ENCODE assay signal across 21 mouse cellular contexts in genomic region chr19:47029796-47030195, GRCm38 (mm10). TPM values are rescaled to one million over a fixed set of nuclear protein-coding genes. Genes with fewer than 3 reads are reported as not detected.
DNase-seq lines count a peak whose midpoint lies in the region; ATAC-seq and TF ChIP-seq lines count a peak whose summit lies in the region.
"Had no signal": no experiment of that assay in that cellular context is flagged by ENCODE, and none has a peak within 500 bp of the region (broad histone marks: within the 10 kb centered on the region; RNA-seq: fewer than 3 reads in every experiment).

No protein-coding gene starts in this region.

- no peaks in the 10 kb centered on the region for H3K27me3 ChIP-seq in forebrain, embryonic 13.5 days
- no peaks in the 10 kb centered on the region for H3K27me3 ChIP-seq in forebrain, embryonic 14.5 days (replicated peaks; ENCODE audit: control insufficient read depth, insufficient read depth, low read length)
- H3K27me3 ChIP-seq in hindbrain, embryonic 16.5 days (replicated peaks; ENCODE audit: control insufficient read depth, insufficient read depth, low read length), result no peaks in the 10 kb centered on the region
- no peaks in the 10 kb centered on the region for H3K27me3 ChIP-seq in midbrain, embryonic 15.5 days (replicated peaks)
- H3K27me3 ChIP-seq: embryonic facial prominence, embryonic 15.5 days; limb, embryonic 15.5 days had no signal

- H3K4me1 ChIP-seq in forebrain, embryonic 13.5 days, result no peaks in the 10 kb centered on the region
- H3K4me1 ChIP-seq in forebrain, embryonic 14.5 days (ENCODE audit: control insufficient read depth, insufficient read depth, low read length), result no peaks in the 10 kb centered on the region
- no peaks in the 10 kb centered on the region for H3K4me1 ChIP-seq in hindbrain, embryonic 16.5 days (ENCODE audit: control insufficient read depth, insufficient read depth, low read depth, low read length)
- no peaks in the 10 kb centered on the region for H3K4me1 ChIP-seq in midbrain, embryonic 15.5 days
- H3K4me1 ChIP-seq: embryonic facial prominence, embryonic 15.5 days; limb, embryonic 15.5 days had no signal

- peak overlapping the region; percentile 25 for H3K27ac ChIP-seq in forebrain, embryonic 13.5 days
- H3K27ac ChIP-seq in forebrain, embryonic 14.5 days (ENCODE audit: low read depth, low read length), result no peak overlapping the region
- H3K27ac ChIP-seq in hindbrain, embryonic 16.5 days (ENCODE audit: low read depth, low read length), result peak overlapping the region; percentile 65
- H3K27ac ChIP-seq in midbrain, embryonic 15.5 days, result peak overlapping the region; percentile 60
- H3K27ac ChIP-seq in left cerebral cortex, adult 2 months, result no peak overlapping the region
- H3K27ac ChIP-seq: embryonic facial prominence, embryonic 15.5 days; kidney, postnatal 0 days; limb, embryonic 15.5 days; stomach, postnatal 0 days had no signal

- no peak for ATAC-seq in forebrain, embryonic 13.5 days
- ATAC-seq in forebrain, embryonic 14.5 days, result no peak
- no peak for ATAC-seq in hindbrain, embryonic 16.5 days
- ATAC-seq in midbrain, embryonic 15.5 days (replicated peaks), result no peak

- H3K36me3 ChIP-seq in forebrain, embryonic 13.5 days (ENCODE audit: poor library complexity, severe bottlenecking), result peaks cover 37% of the 10 kb centered on the region
- H3K36me3 ChIP-seq in forebrain, embryonic 14.5 days (ENCODE audit: control insufficient read depth, insufficient read depth, low read length), result peaks cover 23% of the 10 kb centered on the region
- H3K36me3 ChIP-seq in hindbrain, embryonic 16.5 days (ENCODE audit: control insufficient read depth, insufficient read depth, low read length), result peaks cover 22% of the 10 kb centered on the region
- peaks cover 26% of the 10 kb centered on the region for H3K36me3 ChIP-seq in midbrain, embryonic 15.5 days (replicated peaks)

- intact Hi-C loops in left cerebral cortex, adult 2 months (cut with DNase I), result no loop called here

- no peak overlapping the region for H3K9ac ChIP-seq in forebrain, embryonic 13.5 days
- H3K9ac ChIP-seq in forebrain, embryonic 14.5 days (ENCODE audit: low read length), result no peak overlapping the region
- H3K9ac ChIP-seq in hindbrain, embryonic 16.5 days (ENCODE audit: low read depth, low read length), result no peak overlapping the region
- H3K9ac ChIP-seq in midbrain, embryonic 15.5 days, result no peak overlapping the region
- H3K9ac ChIP-seq: embryonic facial prominence, embryonic 15.5 days; limb, embryonic 15.5 days had no signal

- 61% methylated on average over 9 of the region's 9 CpGs for WGBS in forebrain, embryonic 13.5 days
- WGBS in forebrain, embryonic 14.5 days, result 77% methylated on average over 9 of the region's 9 CpGs
- 44% methylated on average over 9 of the region's 9 CpGs for WGBS in hindbrain, embryonic 16.5 days
- WGBS in midbrain, embryonic 15.5 days, result 46% methylated on average over 9 of the region's 9 CpGs

- no peak overlapping the region for H3K4me3 ChIP-seq in forebrain, embryonic 13.5 days
- H3K4me3 ChIP-seq in forebrain, embryonic 14.5 days (ENCODE audit: low read depth, low read length), result no peak overlapping the region
- H3K4me3 ChIP-seq in hindbrain, embryonic 16.5 days (ENCODE audit: low read length), result no peak overlapping the region
- no peak overlapping the region for H3K4me3 ChIP-seq in midbrain, embryonic 15.5 days
- no peak overlapping the region for H3K4me3 ChIP-seq in left cerebral cortex, adult 2 months
- H3K4me3 ChIP-seq: embryonic facial prominence, embryonic 15.5 days; limb, embryonic 15.5 days had no signal

- DNase-seq in forebrain, embryonic 14.5 days (ENCODE audit: low spot score), result no peak
- DNase-seq in retina, postnatal 1 day, result peak; percentile 16
- DNase-seq in cerebellum, adult 11-12 months, result no peak
- DNase-seq in left cerebral cortex, adult 2 months (ENCODE audit: extremely low spot score in 1 of 2, low spot score in 2 of 2), result no peak
- DNase-seq in gastrocnemius, postnatal 10 days, result no peak
- DNase-seq: adrenal gland, postnatal 14 days; cerebellum, adult 18-20 months; cerebellum, postnatal 25 days; kidney, adult 11 months; lung, adult 18-20 months; lung, postnatal 36 days; right cerebral cortex, postnatal 25 days had no signal

- no peak for TF ChIP-seq CTCF in left cerebral cortex, adult 2 months (IDR thresholded peaks at IDR 0.05)

- no peaks in the 10 kb centered on the region for H3K9me3 ChIP-seq in forebrain, embryonic 13.5 days (replicated peaks)
- no peaks in the 10 kb centered on the region for H3K9me3 ChIP-seq in forebrain, embryonic 14.5 days (replicated peaks; ENCODE audit: control insufficient read depth, low read length)
- no peaks in the 10 kb centered on the region for H3K9me3 ChIP-seq in hindbrain, embryonic 16.5 days (ENCODE audit: control insufficient read depth, low read length)
- H3K9me3 ChIP-seq in midbrain, embryonic 15.5 days, result no peaks in the 10 kb centered on the region
- H3K9me3 ChIP-seq: embryonic facial prominence, embryonic 15.5 days; G1E; limb, embryonic 15.5 days had no signal

- H3K4me2 ChIP-seq in forebrain, embryonic 13.5 days, result no peak overlapping the region
- H3K4me2 ChIP-seq in forebrain, embryonic 14.5 days (ENCODE audit: low read length), result no peak overlapping the region
- no peak overlapping the region for H3K4me2 ChIP-seq in hindbrain, embryonic 16.5 days (ENCODE audit: low read length)
- no peak overlapping the region for H3K4me2 ChIP-seq in midbrain, embryonic 15.5 days
- H3K4me2 ChIP-seq: embryonic facial prominence, embryonic 15.5 days; limb, embryonic 15.5 days had no signal

RNA-seq across cellular contexts. Expression of gene Nt5c2, which starts 14.8 kb away (rescaled TPM):
- polyA plus RNA-seq in forebrain, embryonic 13.5 days (2015; fragmentation: Nextera tagmentation; extraction: Ambion mirVana), result 68.8 and 83.9 TPM in 2 replicates
- polyA plus RNA-seq in forebrain, embryonic 14.5 days (2014; fragmentation: Nextera tagmentation; extraction: Ambion mirVana), result 84.2 and 86.2 TPM in 2 replicates
- 77.6 and 80.6 TPM in 2 replicates for polyA plus RNA-seq in hindbrain, embryonic 16.5 days (2015; fragmentation: Nextera tagmentation; extraction: Ambion mirVana)
- 87.7 and 90.5 TPM in 2 replicates for polyA plus RNA-seq in midbrain, embryonic 15.5 days (2015; fragmentation: Nextera tagmentation; extraction: Ambion mirVana)
- total RNA-seq in left cerebral cortex, adult 2 months (2021), result 10 to 100 TPM; 73.7 to 82.1 TPM
- 10 to 100 TPM; 33.4 to 34.7 TPM for total RNA-seq in gastrocnemius, postnatal 10 days (2021)

RNA-seq across cellular contexts. Expression of gene Ina, which starts 15.3 kb away (rescaled TPM):
- 206 and 221 TPM in 2 replicates for polyA plus RNA-seq in forebrain, embryonic 13.5 days (2015; fragmentation: Nextera tagmentation; extraction: Ambion mirVana)
- 253 and 297 TPM in 2 replicates for polyA plus RNA-seq in forebrain, embryonic 14.5 days (2014; fragmentation: Nextera tagmentation; extraction: Ambion mirVana)
- polyA plus RNA-seq in hindbrain, embryonic 16.5 days (2015; fragmentation: Nextera tagmentation; extraction: Ambion mirVana), result 413 and 454 TPM in 2 replicates
- 589 and 592 TPM in 2 replicates for polyA plus RNA-seq in midbrain, embryonic 15.5 days (2015; fragmentation: Nextera tagmentation; extraction: Ambion mirVana)
- total RNA-seq in left cerebral cortex, adult 2 months (2021), result 100 to 1,000 TPM; 219 to 227 TPM
- total RNA-seq in gastrocnemius, postnatal 10 days (2021), result under 1 TPM; 0.38 to 0.40 TPM
- total RNA-seq: hematopoietic stem cell, adult 5-6 weeks had no signal
- polyA plus RNA-seq: G1E had no signal

RNA-seq across cellular contexts. Expression of gene Pcgf6, which starts 20.9 kb away (rescaled TPM):
- 26.8 and 30.6 TPM in 2 replicates for polyA plus RNA-seq in forebrain, embryonic 13.5 days (2015; fragmentation: Nextera tagmentation; extraction: Ambion mirVana)
- 20.4 and 23.0 TPM in 2 replicates for polyA plus RNA-seq in forebrain, embryonic 14.5 days (2014; fragmentation: Nextera tagmentation; extraction: Ambion mirVana)
- polyA plus RNA-seq in hindbrain, embryonic 16.5 days (2015; fragmentation: Nextera tagmentation; extraction: Ambion mirVana), result 26.8 and 30.2 TPM in 2 replicates
- polyA plus RNA-seq in midbrain, embryonic 15.5 days (2015; fragmentation: Nextera tagmentation; extraction: Ambion mirVana), result 30.9 and 33.5 TPM in 2 replicates
- total RNA-seq in left cerebral cortex, adult 2 months (2021), result 10 to 100 TPM; 20.0 to 20.1 TPM
- total RNA-seq in gastrocnemius, postnatal 10 days (2021), result 1 to 10 TPM; 3.1 to 4.4 TPM

RNA-seq across cellular contexts. Expression of gene Taf5, which starts 37.8 kb away (rescaled TPM):
- polyA plus RNA-seq in forebrain, embryonic 13.5 days (2015; fragmentation: Nextera tagmentation; extraction: Ambion mirVana), result 6.9 and 7.0 TPM in 2 replicates
- polyA plus RNA-seq in forebrain, embryonic 14.5 days (2014; fragmentation: Nextera tagmentation; extraction: Ambion mirVana), result 8.4 and 10.2 TPM in 2 replicates
- polyA plus RNA-seq in hindbrain, embryonic 16.5 days (2015; fragmentation: Nextera tagmentation; extraction: Ambion mirVana), result 4.4 and 4.9 TPM in 2 replicates
- 6.4 and 6.6 TPM in 2 replicates for polyA plus RNA-seq in midbrain, embryonic 15.5 days (2015; fragmentation: Nextera tagmentation; extraction: Ambion mirVana)
- 1 to 10 TPM; 6.7 to 7.1 TPM for total RNA-seq in left cerebral cortex, adult 2 months (2021)
- 1 to 10 TPM; 2.4 to 3.1 TPM for total RNA-seq in gastrocnemius, postnatal 10 days (2021)

Comparison
In these comparisons a context has a peak if more than half of its experiments do, and no peak if none do; other contexts are left out.
1. H3K27ac ChIP-seq: peak in forebrain, embryonic 13.5 days (single experiment), hindbrain, embryonic 16.5 days (single experiment) and midbrain, embryonic 15.5 days (single experiment); none in forebrain, embryonic 14.5 days (single experiment) and left cerebral cortex, adult 2 months (single experiment).